Comparison of ENCODE assay signal across 8 mouse cellular contexts in the genomic region with DNA sequence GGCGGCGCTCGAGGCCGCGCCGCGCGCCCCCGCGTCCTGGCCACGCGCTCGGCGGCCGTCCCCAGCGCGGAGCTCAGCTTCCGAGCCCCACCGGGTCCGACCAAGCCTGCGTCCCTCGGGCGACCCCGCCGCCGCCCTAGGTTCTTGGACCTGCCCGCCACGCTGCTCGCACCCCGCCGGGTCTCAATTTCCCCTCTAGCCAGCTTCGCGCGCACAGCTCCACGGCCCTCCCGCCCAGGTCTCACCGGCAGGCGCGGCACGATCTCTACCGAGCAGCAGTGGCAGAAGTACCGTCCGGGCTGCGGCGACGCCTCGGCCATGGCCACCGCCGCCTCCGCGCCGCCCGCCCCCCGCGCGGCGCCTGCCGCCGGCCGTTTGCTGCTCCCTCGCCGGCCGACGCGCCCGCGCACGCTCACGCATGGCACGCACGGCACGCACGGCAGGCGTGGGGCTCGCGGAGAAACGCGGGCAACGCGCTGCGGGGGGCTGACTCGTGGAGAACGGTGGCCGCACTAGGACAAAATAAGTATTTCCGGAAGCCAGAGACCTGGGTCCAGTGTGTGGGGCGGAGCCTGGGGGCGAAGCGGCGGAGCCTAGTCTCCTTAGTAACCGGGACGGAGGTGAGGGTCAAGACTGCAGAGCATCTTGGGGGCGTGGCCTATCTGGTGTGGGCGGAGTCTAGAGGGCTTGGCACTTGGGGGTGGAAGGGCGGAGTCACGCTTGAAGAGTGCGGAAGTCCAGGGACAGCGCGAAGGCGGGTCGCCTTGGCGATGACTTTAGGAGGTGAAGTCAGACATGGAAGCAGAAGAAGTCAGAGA. TPM values are rescaled to one million over a fixed set of nuclear protein-coding genes. Genes with fewer than 3 reads are reported as not detected.
DNase-seq lines count a peak whose midpoint lies in the region; ATAC-seq lines count a peak whose summit lies in the region.

Gene Rnf126 (minus strand): TSS at position 445 of the 818 bp plus-strand sequence.

- DNase-seq in T-cell, adult 2 months (ENCODE audit: low spot score), result peak; percentile 96
- peak; percentile 99 to 100 for DNase-seq in cerebellum, postnatal 36 days
- peak; percentile 99 to 100 for DNase-seq in frontal cortex, postnatal 36 days (ENCODE audit: low spot score in 2 of 2)
- DNase-seq in left cerebral cortex, adult 11 months (ENCODE audit: low spot score), result peak; percentile 99
- DNase-seq in lung, postnatal 4 days, result peak; percentile 99 to 100
- DNase-seq in retina, postnatal 7 days (ENCODE audit: low read depth, low spot score), result peak; percentile 100
- DNase-seq in urinary bladder, adult 2 months (ENCODE audit: low spot score), result peak; percentile 96

- H3K27ac ChIP-seq in hindbrain, embryonic 15.5 days (replicated peaks), result peak within 1 kb of the TSS; percentile 87

- H3K4me3 ChIP-seq in hindbrain, embryonic 15.5 days, result peak within 1 kb of the TSS; percentile 70

- no peaks in the 10 kb centered on the region for H3K27me3 ChIP-seq in hindbrain, embryonic 15.5 days

- peak within 1 kb of the TSS; percentile 76 for H3K9ac ChIP-seq in hindbrain, embryonic 15.5 days

- H3K9me3 ChIP-seq in hindbrain, embryonic 15.5 days, result no peaks in the 10 kb centered on the region

- peak within 1 kb of the TSS; percentile 86 for H3K4me2 ChIP-seq in hindbrain, embryonic 15.5 days

- peaks cover 7% of the 10 kb centered on the region for H3K36me3 ChIP-seq in hindbrain, embryonic 15.5 days

- peaks cover 39% of the 10 kb centered on the region for H3K4me1 ChIP-seq in hindbrain, embryonic 15.5 days (replicated peaks)

- WGBS in hindbrain, embryonic 15.5 days, result under 1% methylated on average over 101 of the region's 101 CpGs

- peak; percentile 90 for ATAC-seq in hindbrain, embryonic 15.5 days (ENCODE audit: low FRiP score, low read depth)

RNA-seq across cellular contexts. Expression of gene Rnf126, which starts in this region (rescaled TPM):
- 103 and 125 TPM in 2 replicates for polyA plus RNA-seq in hindbrain, embryonic 15.5 days (2015; fragmentation: Nextera tagmentation; extraction: Ambion mirVana)
- polyA plus RNA-seq in urinary bladder, adult 2 months (2012; rRNA removed), result 54.5 and 59.4 TPM in 2 replicates

Comparison
In these comparisons a context has a peak if more than half of its experiments do, and no peak if none do; other contexts are left out.
1. Peak in every context shown above with its lines: DNase-seq, ATAC-seq, H3K4me3 ChIP-seq and H3K27ac ChIP-seq.